Mouse (Mus musculus) myocyte (in vitro differentiated cells): ENCODE measurements at regions not wholly inside any gene's neighbourhood (a gene's known extent, or its start where the extent isn't known, plus 50 kb on each side); places are given as distances from the start of the nearest gene placed in this dataset.

Experiments used
- CEBPB ChIP-seq: IDR thresholded peaks from 2 replicates; pipeline ENCODE4 v1.6.1; 2011; ENCODE audit warnings: mild to moderate bottlenecking, moderate library complexity; ENCODE audit not compliant: poor library complexity, insufficient read depth, severe bottlenecking
- E2F4 ChIP-seq: IDR thresholded peaks from one replicate; pipeline ENCODE4 v1.6.1; 2011; ENCODE audit warnings: mild to moderate bottlenecking, control low read depth, moderate library complexity; ENCODE audit not compliant: insufficient read depth
- MAX ChIP-seq: IDR thresholded peaks from one replicate; pipeline ENCODE4 v1.6.1; 2011; ENCODE audit warnings: low read depth, mild to moderate bottlenecking, control low read depth
- MYOG ChIP-seq, 3 experiments: IDR thresholded peaks; one replicate each; pipeline ENCODE4 v1.6.1; 2011; ENCODE audit warnings: control low read depth in 2 of 3, low read depth in 2 of 3, mild to moderate bottlenecking in 2 of 3; ENCODE audit not compliant: insufficient read length in 2 of 3, control insufficient read depth in 1 of 3, insufficient read depth in 1 of 3
- POLR2A ChIP-seq: IDR thresholded peaks from one replicate; pipeline ENCODE4 v1.6.1; 2011; ENCODE audit warnings: low read depth, mild to moderate bottlenecking, control low read depth, moderate library complexity; ENCODE audit not compliant: insufficient read length
- POLR2AphosphoS2 ChIP-seq: IDR thresholded peaks from one replicate; pipeline ENCODE4 v1.6.1; 2011; ENCODE audit warnings: low read depth, control low read depth; ENCODE audit not compliant: insufficient read length
- TCF12 ChIP-seq: IDR thresholded peaks from one replicate; pipeline ENCODE4 v1.6.1; 2011; ENCODE audit warnings: mild to moderate bottlenecking, control low read depth; ENCODE audit not compliant: poor library complexity, insufficient read depth, severe bottlenecking
- TCF3 ChIP-seq: IDR thresholded peaks from one replicate; pipeline ENCODE4 v1.6.1; 2011; ENCODE audit warnings: low read depth, control low read depth; ENCODE audit not compliant: insufficient read length
- USF1 ChIP-seq: IDR thresholded peaks from one replicate; pipeline ENCODE4 v1.6.1; 2011; ENCODE audit warnings: low read depth, mild to moderate bottlenecking, control low read depth, moderate library complexity

DNA sequence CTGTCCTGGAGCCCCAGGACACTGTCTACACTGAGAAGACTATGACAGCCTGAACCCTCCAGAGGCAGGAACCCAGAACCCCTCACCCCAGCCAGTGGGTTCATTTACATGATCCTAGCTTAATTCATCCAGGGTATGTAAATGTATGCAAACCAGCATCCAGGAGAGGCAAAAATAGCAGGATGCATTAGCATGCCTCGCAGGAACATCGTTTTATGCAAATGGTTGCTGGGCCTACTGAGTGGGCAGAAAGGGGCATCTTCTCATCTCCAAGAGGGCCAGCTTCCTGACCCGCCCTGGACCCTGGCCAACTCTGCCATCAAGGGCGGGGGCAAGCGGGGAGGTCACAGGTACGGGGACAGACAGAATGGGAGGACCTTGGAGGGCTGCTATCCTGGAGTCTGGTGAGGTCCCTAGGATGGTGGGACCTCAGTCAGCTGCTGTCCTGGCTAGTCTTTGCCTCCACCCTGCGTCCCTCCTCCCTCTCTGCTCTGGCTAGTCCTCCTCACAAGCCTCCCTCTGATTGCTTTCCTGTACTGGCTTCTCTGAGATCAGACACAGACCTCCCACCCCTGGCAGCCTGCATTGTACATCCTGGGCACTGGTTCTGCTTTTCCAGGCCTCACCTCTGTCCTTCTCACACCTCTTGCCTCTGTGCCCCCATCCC is 52.2 kb upstream of the Gm26897 start:
- TF ChIP-seq CEBPB, result no peak
- TF ChIP-seq MYOG (IDR thresholded peaks at IDR 0.05; ENCODE audit: control insufficient read depth in 1 of 3, insufficient read depth in 1 of 3, insufficient read length in 2 of 3, low read depth in 2 of 3), result no peak
- TF ChIP-seq POLR2A, result no peak
- TF ChIP-seq MAX, result no peak
- TF ChIP-seq USF1, result no peak
- no peak for TF ChIP-seq POLR2AphosphoS2
- TF ChIP-seq E2F4, result no peak
- TF ChIP-seq TCF12, result no peak
- TF ChIP-seq TCF3, result no peak
